Mouse (Mus musculus): ENCODE results near the gene Plekhh2.

DNA sequence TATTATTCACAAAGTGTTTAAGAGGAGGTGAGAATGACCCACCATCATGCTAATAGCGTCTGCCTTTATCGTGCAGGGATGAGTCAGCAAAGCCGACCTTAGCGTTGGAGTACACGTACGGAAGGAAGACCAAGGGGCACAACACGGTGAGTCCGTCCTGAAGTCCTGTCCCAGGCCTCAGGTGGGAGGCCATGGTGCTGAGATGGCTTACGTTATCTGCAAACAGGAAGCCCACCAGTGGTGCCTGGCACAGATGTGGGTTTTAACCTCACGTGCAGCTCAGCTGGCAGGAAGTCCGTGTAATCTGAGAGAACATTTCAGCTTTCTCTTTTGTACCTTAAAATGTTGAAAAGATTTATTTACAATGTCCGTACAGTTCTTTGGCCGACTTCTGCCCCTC, 121.7 kb downstream of the Plekhh2 start:
- TF ChIP-seq POLR2A (IDR thresholded peaks at IDR 0.05; ENCODE audit: control insufficient read depth, low read depth, low read length) (no peak), CTCF (IDR thresholded peaks at IDR 0.05; ENCODE audit: control insufficient read depth, insufficient read depth, insufficient replicate concordance, low read depth, low read length) (no peak)
